Mouse (Mus musculus): ENCODE measurements around the gene S100b.

DNA sequence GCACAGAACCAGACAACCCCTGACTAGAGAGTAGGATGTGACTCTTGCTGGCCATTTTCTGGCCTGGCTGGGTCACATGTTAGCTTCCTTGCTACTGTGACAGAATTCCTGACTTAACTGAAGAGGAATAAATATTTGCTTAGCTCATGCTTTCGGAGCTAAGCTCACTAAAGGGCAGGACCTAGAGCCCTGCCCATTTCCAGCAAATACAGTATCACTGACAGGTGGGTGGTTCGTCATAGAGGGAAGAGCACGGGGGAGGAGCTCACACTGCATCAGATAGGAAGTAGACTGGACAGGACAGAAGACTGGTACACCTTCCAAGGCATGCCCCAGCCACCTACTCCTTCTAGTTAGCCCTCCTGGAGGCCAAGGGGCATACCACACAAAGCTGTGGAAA lies 7.8 kb downstream of the S100b start:
- no peak for TF ChIP-seq CTCF (IDR thresholded peaks at IDR 0.05; ENCODE audit: extremely low read depth, insufficient read length, insufficient replicate concordance, low read depth, low read length)
- no peak for TF ChIP-seq POLR2A (IDR thresholded peaks at IDR 0.05; ENCODE audit: low read depth, low read length)

Measured in small intestine, adult 2 months (tissue).